32 mouse cellular contexts compared by ENCODE assay signal in the genomic region with DNA sequence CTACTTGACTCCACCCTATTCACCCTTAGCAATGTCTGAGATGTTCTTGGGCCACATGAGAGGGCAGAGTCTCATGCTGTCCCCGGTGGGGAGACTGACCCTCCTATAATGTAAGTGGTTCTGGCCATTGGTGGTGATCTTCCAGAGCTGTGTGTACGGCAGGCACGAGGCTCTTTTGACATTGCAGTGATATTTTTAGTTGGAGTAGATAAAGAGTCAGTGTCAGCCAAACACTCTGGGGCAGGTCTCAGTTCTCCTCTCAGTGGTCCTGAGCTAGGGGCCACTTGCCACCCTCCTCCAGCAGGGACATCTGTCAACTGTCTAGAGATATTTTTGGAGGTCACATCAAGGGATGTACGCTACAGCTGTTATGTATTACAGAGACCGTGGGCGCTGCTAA. TPM values are rescaled to one million over a fixed set of nuclear protein-coding genes. Genes with fewer than 3 reads are reported as not detected.
DNase-seq lines count a peak whose midpoint lies in the region; ATAC-seq and TF ChIP-seq lines count a peak whose summit lies in the region.
"Had no signal": no experiment of that assay in that cellular context is flagged by ENCODE, and none has a peak within 500 bp of the region (broad histone marks: within the 10 kb centered on the region; RNA-seq: fewer than 3 reads in every experiment).

No protein-coding gene starts in this region.

- no peaks in the 10 kb centered on the region for H3K36me3 ChIP-seq in heart, embryonic 10.5 days
- H3K36me3 ChIP-seq in heart, embryonic 14.5 days (ENCODE audit: control insufficient read depth, insufficient read depth, low read length) = no peaks in the 10 kb centered on the region
- no peaks in the 10 kb centered on the region for H3K36me3 ChIP-seq in myocyte (ENCODE audit: control insufficient read depth, insufficient read depth)
- H3K36me3 ChIP-seq: forebrain, embryonic 12.5 days; limb, embryonic 13.5 days; liver, embryonic 12.5 days had no signal

- 44% methylated on average over 6 of the region's 6 CpGs for WGBS in heart, embryonic 10.5 days
- 29% methylated on average over 6 of the region's 6 CpGs for WGBS in heart, embryonic 14.5 days

- H3K79me2 ChIP-seq in myocyte (ENCODE audit: control insufficient read depth, insufficient read depth) = no peaks in the 10 kb centered on the region

- no peak overlapping the region for H3K9ac ChIP-seq in heart, embryonic 14.5 days (ENCODE audit: low read length)
- H3K9ac ChIP-seq: forebrain, embryonic 12.5 days; forebrain, postnatal 0 days; hindbrain, embryonic 14.5 days; limb, embryonic 13.5 days; liver, embryonic 12.5 days had no signal

- H3K27me3 ChIP-seq in heart, embryonic 10.5 days (ENCODE audit: insufficient read depth, poor library complexity, severe bottlenecking) = 0 out of 2 replicates have a peak, but pooled peaks cover 4% of the 10 kb centered on the region
- no peaks in the 10 kb centered on the region for H3K27me3 ChIP-seq in heart, embryonic 14.5 days (ENCODE audit: control insufficient read depth, insufficient read depth, low read length)
- peaks cover 34% of the 10 kb centered on the region for H3K27me3 ChIP-seq in myocyte (ENCODE audit: control insufficient read depth, insufficient read depth, insufficient read length)
- H3K27me3 ChIP-seq: forebrain, embryonic 12.5 days; limb, embryonic 13.5 days; liver, embryonic 12.5 days; Patski had no signal

- DNase-seq in heart, adult 18-20 months = peak; percentile 56 to 66
- DNase-seq in heart, postnatal 14 days = no peak
- no peak for DNase-seq in heart, embryonic 10.5 days (ENCODE audit: low spot score)
- DNase-seq in layer of hippocampus, adult 2 months (ENCODE audit: low spot score in 2 of 2) = no peak
- DNase-seq: adrenal gland, postnatal 14 days; cerebellum, adult 11-12 months; cerebellum, postnatal 10 days; forebrain, postnatal 0 days; kidney, adult 11 months; kidney, postnatal 25 days; lung, adult 2 months; lung, postnatal 14 days; midbrain, embryonic 14.5 days; right cerebral cortex, postnatal 25 days; spleen, adult 18-20 months; thymus, adult 18-20 months; thymus, postnatal 25 days had no signal

- peaks cover 30% of the 10 kb centered on the region for H3K4me1 ChIP-seq in heart, embryonic 10.5 days
- peaks cover 27 to 35% of the 10 kb centered on the region in 2 experiments for H3K4me1 ChIP-seq in heart, embryonic 14.5 days (ENCODE audit: control insufficient read depth in 2 of 2, insufficient read depth in 2 of 2, low read length in 2 of 2)
- H3K4me1 ChIP-seq: forebrain, embryonic 12.5 days; limb, embryonic 13.5 days; liver, embryonic 12.5 days had no signal

- H3K9me3 ChIP-seq in heart, embryonic 10.5 days = no peaks in the 10 kb centered on the region
- H3K9me3 ChIP-seq in heart, embryonic 14.5 days (ENCODE audit: control insufficient read depth, low read length) = no peaks in the 10 kb centered on the region
- H3K9me3 ChIP-seq: forebrain, embryonic 12.5 days; limb, embryonic 13.5 days; liver, embryonic 12.5 days had no signal

- peak overlapping the region; percentile 28; the same call in 1 of the 2 replicates for H3K4me2 ChIP-seq in heart, embryonic 14.5 days (ENCODE audit: low read length)
- H3K4me2 ChIP-seq in myocyte (ENCODE audit: low read depth) = peak overlapping the region; percentile 2
- H3K4me2 ChIP-seq: forebrain, embryonic 12.5 days; hindbrain, embryonic 14.5 days; limb, embryonic 13.5 days; liver, embryonic 12.5 days had no signal

- no peak for TF ChIP-seq POLR2A in myocyte (IDR thresholded peaks at IDR 0.05; ENCODE audit: insufficient read length, low read depth)

- peak; percentile 58 for ATAC-seq in heart, embryonic 14.5 days (ENCODE audit: insufficient number of reproducible peaks, insufficient read depth, low FRiP score, low read depth)
- no peak for ATAC-seq in monocyte, adult 5-6 weeks (replicated peaks; ENCODE audit: insufficient number of reproducible peaks, low FRiP score, low TSS enrichment, poor library complexity, severe bottlenecking)
- ATAC-seq: forebrain, postnatal 0 days; inflammation-experienced regulatory T-cells, adult 6 months; liver, embryonic 12.5 days; Patski had no signal

- peak overlapping the region; percentile 37 for H3K27ac ChIP-seq in heart, embryonic 10.5 days
- H3K27ac ChIP-seq in heart, embryonic 14.5 days (replicated peaks in 1 of 2; ENCODE audit: control insufficient read depth in 1 of 2, insufficient read depth in 1 of 2, low read depth in 2 of 2, low read length in 2 of 2) = peak overlapping the region; percentile 52 to 75
- H3K27ac ChIP-seq in layer of hippocampus, adult 2 months = no peak overlapping the region
- H3K27ac ChIP-seq: forebrain, embryonic 12.5 days; hindbrain, embryonic 14.5 days; left cerebral cortex, adult 2 months; limb, embryonic 13.5 days; liver, embryonic 12.5 days had no signal

- H3K4me3 ChIP-seq in heart, embryonic 10.5 days = no peak overlapping the region
- H3K4me3 ChIP-seq in heart, embryonic 14.5 days (ENCODE audit: control insufficient read depth in 1 of 2, insufficient read depth in 1 of 2, low read depth in 1 of 2, low read length in 2 of 2) = no peak overlapping the region
- no peak overlapping the region for H3K4me3 ChIP-seq in myocyte
- H3K4me3 ChIP-seq in layer of hippocampus, adult 2 months = no peak overlapping the region
- H3K4me3 ChIP-seq: forebrain, embryonic 12.5 days; left cerebral cortex, adult 2 months; limb, embryonic 13.5 days; liver, embryonic 12.5 days had no signal

- no peak for TF ChIP-seq CTCF in layer of hippocampus, adult 2 months (conservative IDR thresholded peaks at IDR 0.05)

- no peak overlapping the region for H3ac ChIP-seq in myocyte (ENCODE audit: control insufficient read depth, insufficient read length)

- intact Hi-C loops in heart, postnatal 14 days (cut with DNase I) = no loop called here

TF ChIP-seq in myocyte, 11 proteins besides CTCF, POLR2A, EP300 and RAD21:
- TF ChIP-seq REST (IDR thresholded peaks at IDR 0.05; ENCODE audit: insufficient read depth, insufficient read length) = no peak
- peak in 1 of 3 experiments; percentile 41 for TF ChIP-seq MYOD1 (IDR thresholded peaks at IDR 0.05; ENCODE audit: control insufficient read depth in 1 of 3, insufficient read length in 2 of 3, low read depth in 2 of 3)
- no peak for TF ChIP-seq TCF3 (IDR thresholded peaks at IDR 0.05; ENCODE audit: insufficient read length, low read depth)
TF ChIP-seq in myocyte: peak in this region for 1.

RNA-seq across cellular contexts. Expression of gene Slc12a3, which starts 28.2 kb away (rescaled TPM):
- total RNA-seq in heart, adult 18-20 months (2021) = under 1 TPM; 0.12 to 0.41 TPM
- under 1 TPM; 0.22 to 0.88 TPM for total RNA-seq in heart, postnatal 14 days (2021)
- 0.06 TPM in 1 of 2 replicates, not detected in the other for polyA plus RNA-seq in heart, embryonic 10.5 days (2016; fragmentation: Nextera tagmentation; extraction: Ambion mirVana)
- not detected in 2 replicates for polyA plus RNA-seq in heart, embryonic 14.5 days (2014; fragmentation: Nextera tagmentation; extraction: Ambion mirVana)
- 0.04 TPM for polyA plus RNA-seq in myocyte (2012; fragmentation: generic; extraction: Trizol)
- 0.49 to 1.2 TPM in 2 of 3 replicates, not detected in the other for total RNA-seq in monocyte, adult 5-6 weeks (2017)
- total RNA-seq in layer of hippocampus, adult 2 months (2021) = 1 to 10 TPM in 1 of 2 experiments, under 1 TPM in 1; 0.54 to 1.0 TPM
- total RNA-seq: common myeloid progenitor, adult 5-6 weeks; gastrocnemius, adult 8-10 months; hematopoietic stem cell, adult 5-6 weeks; MEL had no signal
- polyA plus RNA-seq: forebrain, embryonic 12.5 days; limb, embryonic 13.5 days; liver, embryonic 12.5 days; neural tube, embryonic 11.5 days had no signal

RNA-seq across cellular contexts. Expression of gene Herpud1, which starts 29.0 kb away (rescaled TPM):
- 100 to 1,000 TPM; 204 to 275 TPM for total RNA-seq in heart, adult 18-20 months (2021)
- 100 to 1,000 TPM; 168 to 178 TPM for total RNA-seq in heart, postnatal 14 days (2021)
- 75.5 and 90.8 TPM in 2 replicates for polyA plus RNA-seq in heart, embryonic 10.5 days (2016; fragmentation: Nextera tagmentation; extraction: Ambion mirVana)
- 99.7 and 105 TPM in 2 replicates for polyA plus RNA-seq in heart, embryonic 14.5 days (2014; fragmentation: Nextera tagmentation; extraction: Ambion mirVana)
- polyA plus RNA-seq in myocyte (2012; fragmentation: generic; extraction: Trizol) = 292 TPM
- 155 to 165 TPM (median 163 TPM) in 3 replicates for total RNA-seq in monocyte, adult 5-6 weeks (2017)
- 10 to 100 TPM; 54.4 to 57.3 TPM for total RNA-seq in layer of hippocampus, adult 2 months (2021)

Comparison
In these comparisons a context has a peak if more than half of its experiments do, and no peak if none do; other contexts are left out.
1. DNase-seq: peak in heart, adult 18-20 months (2 of 2); none in heart, postnatal 14 days (0 of 2), heart, embryonic 10.5 days (single experiment) and layer of hippocampus, adult 2 months (0 of 2).